Mouse (Mus musculus) midbrain, embryonic 11.5 days (tissue): ENCODE data around the gene Thbs2. TPM values are rescaled to one million over a fixed set of nuclear protein-coding genes. Genes with fewer than 3 reads are reported as not detected.

Experiments used
- ATAC-seq: fragments of 200-750 bp; cut with Nextera tagmentation; 2 replicates; pipeline ENCODE4 v1.8.0; 2017; ENCODE audit warnings: moderate TSS enrichment, moderate library complexity; ENCODE audit not compliant: low FRiP score
- DNase-seq: peaks from one replicate; pipeline ENCODE4 v3.0.0; 2015; ENCODE audit warnings: low spot score; ENCODE audit errors: missing footprints
- H3K27ac ChIP-seq: fragments of 300-500 bp; sonication (generic); 2 replicates; pipeline ENCODE4 v1.5.1; 2014; ENCODE audit warnings: low read depth, low read length
- H3K27me3 ChIP-seq: fragments of 300-500 bp; sonication (generic); 2 replicates; pipeline ENCODE4 v1.6.1; 2014; ENCODE audit warnings: mild to moderate bottlenecking, low read length, moderate library complexity, mixed read lengths; ENCODE audit not compliant: control insufficient read depth, insufficient read depth
- H3K36me3 ChIP-seq: fragments of 300-500 bp; sonication (generic); 2 replicates; pipeline ENCODE4 v1.6.1; 2014; ENCODE audit warnings: mild to moderate bottlenecking, low read length, moderate library complexity, mixed read lengths; ENCODE audit not compliant: control insufficient read depth, insufficient read depth
- H3K4me1 ChIP-seq: fragments of 300-500 bp; sonication (generic); 2 replicates; pipeline ENCODE4 v1.6.1; 2014; ENCODE audit warnings: low read length; ENCODE audit not compliant: control insufficient read depth, insufficient read depth
- H3K4me2 ChIP-seq: fragments of 300-500 bp; sonication (generic); 2 replicates; pipeline ENCODE4 v1.6.1; 2014; ENCODE audit warnings: mild to moderate bottlenecking, moderate library complexity
- H3K4me3 ChIP-seq: fragments of 300-500 bp; sonication (generic); 2 replicates; pipeline ENCODE4 v1.5.1; 2014; ENCODE audit warnings: low read depth, low read length
- H3K9ac ChIP-seq: fragments of 300-500 bp; sonication (generic); 2 replicates; pipeline ENCODE4 v1.6.1; 2014; ENCODE audit warnings: low read length
- H3K9me3 ChIP-seq: fragments of 300-500 bp; sonication (generic); 2 replicates; pipeline ENCODE4 v1.6.1; 2016; ENCODE audit warnings: low read length; ENCODE audit not compliant: control insufficient read depth
- WGBS: fragments of 180-500 bp; shearing (Covaris S2); extraction: QIAGEN DNeasy Blood & Tissue Kit; methylation state at CpG from one replicate; pipeline ENCODE4 v1.1.7; 2014; 5-methylcytosine and 5-hydroxymethylcytosine counted together
- polyA plus RNA-seq: library from polyadenylated mRNA; unstranded; fragments of >200 nt; fragmentation: Nextera tagmentation; extraction: Ambion mirVana; gene quantifications from 2 replicates; pipeline ENCODE4 v1.2.1, GENCODE M21; 2014

Thbs2 gene
- polyA plus RNA-seq, 1 experiment from 2014 or later = 9.0 TPM

DNA sequence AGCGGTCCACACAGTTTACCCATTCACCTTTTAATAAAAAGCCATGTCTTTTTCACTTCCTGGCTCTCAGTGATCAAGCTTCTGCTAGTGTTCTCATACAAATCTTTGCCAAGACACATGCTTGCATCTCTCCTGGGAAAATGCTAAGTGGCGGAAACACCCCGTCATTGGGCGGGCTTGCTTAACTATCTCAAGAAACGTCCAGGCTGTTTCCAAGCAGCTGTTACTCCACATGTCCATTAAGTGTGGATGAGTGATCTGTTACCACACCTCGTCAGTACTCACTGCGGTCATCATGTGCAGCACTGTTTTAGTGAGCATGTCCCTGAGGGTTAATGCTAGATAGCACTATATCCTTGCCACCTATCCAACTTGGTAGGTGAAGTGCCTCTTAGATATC lies 26.2 kb upstream of the Thbs2 start:
- Histone ChIP-seq H3K4me2 (no peak overlapping the region), H3K36me3 (no peaks in the 10 kb centered on the region), H3K27me3 (no peaks in the 10 kb centered on the region), H3K4me1 (no peaks in the 10 kb centered on the region), H3K4me3 (no peak overlapping the region), H3K9me3 (no peaks in the 10 kb centered on the region), H3K9ac (no peak overlapping the region), H3K27ac (no peak overlapping the region)
- DNase-seq = no peak
- WGBS = 93% methylated on average over 7 of the region's 7 CpGs
- ATAC-seq = no peak

GRCm38 (mm10) chr17:14718801-14719200 lies 24.8 kb upstream of the Thbs2 start:
- no peak for DNase-seq

GRCm38 (mm10) chr17:14714782-14715181 lies 20.7 kb upstream of the Thbs2 start:
- WGBS = 83% methylated on average over 8 of the region's 8 CpGs
- ATAC-seq = no peak
- H3K4me3 ChIP-seq = no peak overlapping the region
- H3K36me3 ChIP-seq = no peaks in the 10 kb centered on the region
- H3K4me1 ChIP-seq = no peaks in the 10 kb centered on the region
- H3K9ac ChIP-seq = no peak overlapping the region
- no peaks in the 10 kb centered on the region for H3K9me3 ChIP-seq
- no peak for DNase-seq
- no peaks in the 10 kb centered on the region for H3K27me3 ChIP-seq
- no peak overlapping the region for H3K27ac ChIP-seq
- no peak overlapping the region for H3K4me2 ChIP-seq

More at GRCm38 (mm10) chr17:14718801-14719200, 24.8 kb upstream of the Thbs2 start:
- 64% methylated on average over 4 of the region's 4 CpGs for WGBS
- H3K27me3 ChIP-seq = no peaks in the 10 kb centered on the region
- H3K4me2 ChIP-seq = no peak overlapping the region
- no peaks in the 10 kb centered on the region for H3K36me3 ChIP-seq
- no peaks in the 10 kb centered on the region for H3K9me3 ChIP-seq
- H3K4me1 ChIP-seq = no peaks in the 10 kb centered on the region
- H3K9ac ChIP-seq = no peak overlapping the region
- ATAC-seq = no peak
- H3K4me3 ChIP-seq = no peak overlapping the region
- no peak overlapping the region for H3K27ac ChIP-seq

DNA sequence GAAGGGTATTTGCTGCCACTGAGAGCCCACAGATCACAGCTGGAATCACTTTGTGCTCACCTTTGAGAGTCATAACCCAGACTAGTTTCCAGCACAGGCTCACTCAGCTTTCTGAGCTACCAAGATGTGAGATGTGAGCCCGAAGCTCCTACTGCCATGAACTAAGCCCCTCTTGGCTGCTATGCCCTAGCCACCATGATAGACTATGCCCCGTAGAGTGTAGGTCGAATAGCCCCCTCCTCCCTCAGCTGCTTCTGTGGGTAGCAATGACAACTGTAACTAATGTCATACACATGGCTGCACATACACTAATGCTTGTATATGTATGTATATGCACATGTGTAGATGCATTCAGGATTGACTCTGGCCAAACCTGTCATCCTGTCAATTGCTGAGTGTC lies 20.3 kb upstream of the Thbs2 start:
- H3K4me2 ChIP-seq = no peak overlapping the region
- no peak overlapping the region for H3K9ac ChIP-seq
- DNase-seq (no peak), ATAC-seq (no peak)
- no peak overlapping the region for H3K4me3 ChIP-seq
- H3K9me3 ChIP-seq = no peaks in the 10 kb centered on the region
- no peaks in the 10 kb centered on the region for H3K27me3 ChIP-seq
- 92% methylated on average over 3 of the region's 3 CpGs for WGBS
- H3K36me3 ChIP-seq = no peaks in the 10 kb centered on the region
- H3K27ac ChIP-seq = no peak overlapping the region
- no peaks in the 10 kb centered on the region for H3K4me1 ChIP-seq

GRCm38 (mm10) chr17:14711784-14712183 lies 17.7 kb upstream of the Thbs2 start:
- WGBS = 90% methylated on average over 3 of the region's 3 CpGs
- H3K27ac ChIP-seq = no peak overlapping the region
- no peak overlapping the region for H3K4me2 ChIP-seq
- H3K4me3 ChIP-seq = no peak overlapping the region
- ATAC-seq (no peak), DNase-seq (no peak)
- H3K27me3 ChIP-seq = no peaks in the 10 kb centered on the region
- H3K9ac ChIP-seq = no peak overlapping the region
- H3K36me3 ChIP-seq = no peaks in the 10 kb centered on the region
- H3K9me3 ChIP-seq = no peaks in the 10 kb centered on the region
- no peaks in the 10 kb centered on the region for H3K4me1 ChIP-seq

- no peak overlapping the region for H3K4me2 ChIP-seq
- no peak overlapping the region for H3K4me3 ChIP-seq
- 94% methylated on average over 3 of the region's 3 CpGs for WGBS
- H3K27me3 ChIP-seq = no peaks in the 10 kb centered on the region
- no peak overlapping the region for H3K27ac ChIP-seq
- no peaks in the 10 kb centered on the region for H3K4me1 ChIP-seq
- no peaks in the 10 kb centered on the region for H3K36me3 ChIP-seq
- no peak for ATAC-seq
- no peak for DNase-seq
- no peak overlapping the region for H3K9ac ChIP-seq
- H3K9me3 ChIP-seq = no peaks in the 10 kb centered on the region
Observed at GRCm38 (mm10) chr17:14711032-14711431, 17.0 kb upstream of the Thbs2 start.

GRCm38 (mm10) chr17:14706066-14706465 lies 12.0 kb upstream of the Thbs2 start:
- H3K4me2 ChIP-seq = no peak overlapping the region
- H3K4me1 ChIP-seq = no peaks in the 10 kb centered on the region
- DNase-seq (no peak), ATAC-seq (no peak)
- no peak overlapping the region for H3K9ac ChIP-seq
- H3K36me3 ChIP-seq = no peaks in the 10 kb centered on the region
- no peak overlapping the region for H3K4me3 ChIP-seq
- H3K27me3 ChIP-seq = no peaks in the 10 kb centered on the region
- no peaks in the 10 kb centered on the region for H3K9me3 ChIP-seq
- H3K27ac ChIP-seq = no peak overlapping the region
- 84% methylated on average over 4 of the region's 4 CpGs for WGBS

DNA sequence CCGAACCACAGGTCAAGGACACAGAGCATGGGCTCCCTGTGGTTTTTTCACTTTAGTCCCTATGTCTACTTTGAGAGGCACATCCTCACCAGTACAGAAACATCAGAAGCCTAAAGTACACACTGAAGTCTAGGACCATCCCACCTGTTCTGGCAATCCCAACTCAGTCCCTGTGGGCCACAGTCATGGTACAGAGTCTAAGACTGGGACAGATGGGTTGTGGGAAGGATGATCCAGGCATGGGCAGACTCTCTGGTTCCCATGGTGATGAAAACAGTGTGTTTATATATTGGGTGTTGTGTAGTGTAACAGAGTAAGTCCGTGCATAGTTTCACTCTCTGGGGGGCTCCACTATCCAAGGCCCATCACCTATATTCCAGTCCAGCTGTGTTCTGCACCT lies 11.4 kb upstream of the Thbs2 start:
- Histone ChIP-seq H3K36me3 (no peaks in the 10 kb centered on the region), H3K4me3 (no peak overlapping the region), H3K4me1 (no peaks in the 10 kb centered on the region), H3K9me3 (no peaks in the 10 kb centered on the region), H3K9ac (no peak overlapping the region), H3K27me3 (no peaks in the 10 kb centered on the region), H3K4me2 (no peak overlapping the region), H3K27ac (no peak overlapping the region)
- ATAC-seq = no peak
- 84% methylated on average over 2 of the region's 2 CpGs for WGBS
- DNase-seq = no peak

GRCm38 (mm10) chr17:14703771-14704170 lies 9.7 kb upstream of the Thbs2 start:
- Histone ChIP-seq H3K36me3 (no peaks in the 10 kb centered on the region), H3K9me3 (no peaks in the 10 kb centered on the region), H3K9ac (no peak overlapping the region), H3K27ac (no peak overlapping the region), H3K27me3 (no peaks in the 10 kb centered on the region), H3K4me1 (no peaks in the 10 kb centered on the region), H3K4me2 (no peak overlapping the region), H3K4me3 (no peak overlapping the region)
- 82% methylated on average over 6 of the region's 6 CpGs for WGBS
- DNase-seq (no peak), ATAC-seq (no peak)

- 71% methylated on average over 4 of the region's 4 CpGs for WGBS
- H3K9ac ChIP-seq = no peak overlapping the region
- DNase-seq (no peak), ATAC-seq (no peak)
- no peak overlapping the region for H3K27ac ChIP-seq
- no peak overlapping the region for H3K4me3 ChIP-seq
- H3K4me1 ChIP-seq = no peaks in the 10 kb centered on the region
- H3K36me3 ChIP-seq = no peaks in the 10 kb centered on the region
- no peaks in the 10 kb centered on the region for H3K9me3 ChIP-seq
- H3K4me2 ChIP-seq = no peak overlapping the region
- no peaks in the 10 kb centered on the region for H3K27me3 ChIP-seq
Observed at GRCm38 (mm10) chr17:14703268-14703667, 9.2 kb upstream of the Thbs2 start.
